Mouse (Mus musculus) forebrain, embryonic 16.5 days (tissue): ENCODE measurements at regions not wholly inside any gene's neighbourhood (a gene's known extent, or its start where the extent isn't known, plus 50 kb on each side); places are given as distances from the start of the nearest gene placed in this dataset.
"Not testable (repeated sequence)": the region's sequence is repeated elsewhere in the genome, so short reads cannot be mapped to it uniquely, and the experiment has no call there.

Source experiments
- ATAC-seq: fragments of 200-750 bp; cut with Nextera tagmentation; 2 replicates; pipeline ENCODE4 v1.8.0; 2017; ENCODE audit warnings: mild to moderate bottlenecking, moderate library complexity
- H3K27ac ChIP-seq: fragments of 300-500 bp; sonication (generic); 2 replicates; pipeline ENCODE4 v1.5.1; 2014; ENCODE audit warnings: low read length, control low read depth
- H3K27me3 ChIP-seq: fragments of 300-500 bp; sonication (generic); replicated peaks from 2 replicates; pipeline ENCODE4 v1.6.1; 2014; ENCODE audit warnings: low read length; ENCODE audit not compliant: control insufficient read depth, insufficient read depth
- H3K36me3 ChIP-seq: fragments of 300-500 bp; sonication (generic); 2 replicates; pipeline ENCODE4 v1.6.1; 2014; ENCODE audit not compliant: control insufficient read depth, insufficient read depth
- H3K4me1 ChIP-seq: fragments of 300-500 bp; sonication (generic); replicated peaks from 2 replicates; pipeline ENCODE4 v1.6.1; 2014; ENCODE audit warnings: low read length; ENCODE audit not compliant: control insufficient read depth, insufficient read depth
- H3K4me2 ChIP-seq: fragments of 300-500 bp; sonication (generic); 2 replicates; pipeline ENCODE4 v1.6.1; 2014; ENCODE audit warnings: mild to moderate bottlenecking, low read length, control low read depth
- H3K4me3 ChIP-seq: fragments of 300-500 bp; sonication (generic); replicated peaks from 2 replicates; pipeline ENCODE4 v1.5.1; 2014; ENCODE audit warnings: mild to moderate bottlenecking, low read length, control low read depth
- H3K9ac ChIP-seq: fragments of 300-500 bp; sonication (generic); replicated peaks from 2 replicates; pipeline ENCODE4 v1.6.1; 2014; ENCODE audit warnings: low read depth, low read length, control low read depth
- H3K9me3 ChIP-seq: fragments of 300-500 bp; sonication (generic); 2 replicates; pipeline ENCODE4 v1.6.1; 2016; ENCODE audit warnings: low read length; ENCODE audit not compliant: control insufficient read depth
- WGBS: fragments of 180-500 bp; shearing (Covaris S2); extraction: QIAGEN DNeasy Blood & Tissue Kit; methylation state at CpG from one replicate; pipeline ENCODE4 v1.1.7; 2014; 5-methylcytosine and 5-hydroxymethylcytosine counted together

- no peaks in the 10 kb centered on the region for H3K27me3 ChIP-seq
- no peak overlapping the region for H3K9ac ChIP-seq
- H3K9me3 ChIP-seq, result peaks cover 2% of the 10 kb centered on the region; the same call in 1 of the 2 replicates
- no peaks in the 10 kb centered on the region for H3K36me3 ChIP-seq
- no peak overlapping the region for H3K4me2 ChIP-seq
- H3K4me3 ChIP-seq, result no peak overlapping the region
- WGBS, result 86% methylated on average over 5 of the region's 5 CpGs
- no peak for ATAC-seq
- H3K4me1 ChIP-seq, result no peaks in the 10 kb centered on the region
- H3K27ac ChIP-seq, result no peak overlapping the region
These were observed 121.6 kb upstream of the Cst10 start for GRCm38 (mm10) chr2:149283274-149283673.

GRCm38 (mm10) chr2:149284199-149284598, 120.7 kb upstream of the Cst10 start:
- Histone ChIP-seq H3K27ac (no peak overlapping the region), H3K9me3 (peaks cover 2% of the 10 kb centered on the region; the same call in 1 of the 2 replicates), H3K9ac (no peak overlapping the region), H3K4me2 (no peak overlapping the region), H3K4me1 (no peaks in the 10 kb centered on the region), H3K27me3 (no peaks in the 10 kb centered on the region), H3K36me3 (no peaks in the 10 kb centered on the region), H3K4me3 (no peak overlapping the region)
- no peak for ATAC-seq
- 57% methylated on average over 1 of the region's 1 CpGs for WGBS

GRCm38 (mm10) chr2:149296936-149297335, 107.9 kb upstream of the Cst10 start:
- H3K36me3 ChIP-seq, H3K9me3 ChIP-seq, H3K9ac ChIP-seq, H3K4me2 ChIP-seq, H3K4me3 ChIP-seq, H3K27ac ChIP-seq, H3K27me3 ChIP-seq, H3K4me1 ChIP-seq, ATAC-seq: not testable (repeated sequence)
- WGBS, result 88% methylated on average over 2 of the region's 2 CpGs

GRCm38 (mm10) chr2:149305553-149305952, 99.3 kb upstream of the Cst10 start:
- H3K27me3 ChIP-seq, result no peaks in the 10 kb centered on the region
- H3K4me1 ChIP-seq, result no peaks in the 10 kb centered on the region
- peaks cover 8% of the 10 kb centered on the region; the same call in 1 of the 2 replicates for H3K9me3 ChIP-seq
- H3K4me3 ChIP-seq, result no peak overlapping the region
- H3K36me3 ChIP-seq, result no peaks in the 10 kb centered on the region
- no peak overlapping the region for H3K27ac ChIP-seq
- H3K4me2 ChIP-seq, result no peak overlapping the region
- WGBS, result 90% methylated on average over 1 of the region's 1 CpGs
- H3K9ac ChIP-seq, result no peak overlapping the region
- ATAC-seq, result no peak

GRCm38 (mm10) chr2:149350239-149350811, 54.5 kb upstream of the Cst10 start:
- no peaks in the 10 kb centered on the region for H3K27me3 ChIP-seq

More at GRCm38 (mm10) chr2:149350239-149350811, 54.5 kb upstream of the Cst10 start:
- 18% methylated on average over 3 of the region's 3 CpGs for WGBS
- Histone ChIP-seq H3K9ac (no peak overlapping the region), H3K4me2 (no peak overlapping the region), H3K4me1 (no peaks in the 10 kb centered on the region), H3K27ac (no peak overlapping the region), H3K36me3 (no peaks in the 10 kb centered on the region), H3K4me3 (no peak overlapping the region), H3K9me3 (no peaks in the 10 kb centered on the region)
- peak; percentile 79 for ATAC-seq
